In genomic region chr2:163716853-163717252, GRCm38 (mm10) we compare ENCODE assay signal across 8 mouse cellular contexts. TPM values are rescaled to one million over a fixed set of nuclear protein-coding genes. Genes with fewer than 3 reads are reported as not detected.
DNase-seq lines count a peak whose midpoint lies in the region; ATAC-seq and TF ChIP-seq lines count a peak whose summit lies in the region.

No protein-coding gene starts in this region.

- no peak for DNase-seq in forebrain, embryonic 11.5 days (ENCODE audit: low spot score)
- DNase-seq in forebrain, postnatal 0 days: no peak
- DNase-seq in midbrain, embryonic 11.5 days (ENCODE audit: low spot score, missing footprints): peak; percentile 85
- DNase-seq in limb, embryonic 10.5 days (ENCODE audit: low spot score): peak; percentile 52
- DNase-seq in thymus, postnatal 25 days: peak; percentile 38
- DNase-seq in spleen, postnatal 10 days (ENCODE audit: low spot score in 2 of 2): no peak
- DNase-seq in layer of hippocampus, adult 8-10 months (ENCODE audit: low spot score in 2 of 2): no peak

- peaks cover 8% of the 10 kb centered on the region; the same call in 1 of the 2 replicates for H3K4me1 ChIP-seq in forebrain, embryonic 11.5 days (replicated peaks; ENCODE audit: control insufficient read depth, insufficient read depth, low read length)
- no peaks in the 10 kb centered on the region; the same call in 1 of the 2 replicates for H3K4me1 ChIP-seq in forebrain, postnatal 0 days (ENCODE audit: insufficient read depth)
- peaks cover 8% of the 10 kb centered on the region; the same call in 1 of the 2 replicates for H3K4me1 ChIP-seq in midbrain, embryonic 11.5 days (ENCODE audit: control insufficient read depth, insufficient read depth, low read length)
- peaks cover 6% of the 10 kb centered on the region for H3K4me1 ChIP-seq in midbrain, embryonic 16.5 days (ENCODE audit: control insufficient read depth, insufficient read depth, low read length)
- peaks cover 30% of the 10 kb centered on the region for H3K4me1 ChIP-seq in limb, embryonic 10.5 days

- H3K9ac ChIP-seq in forebrain, embryonic 11.5 days (ENCODE audit: low read length): no peak overlapping the region
- no peak overlapping the region; the same call in 1 of the 2 replicates for H3K9ac ChIP-seq in forebrain, postnatal 0 days
- H3K9ac ChIP-seq in midbrain, embryonic 11.5 days (ENCODE audit: low read length): no peak overlapping the region
- H3K9ac ChIP-seq in midbrain, embryonic 16.5 days (ENCODE audit: low read depth, low read length): no peak overlapping the region

- no peak for TF ChIP-seq CTCF in forebrain, postnatal 0 days (IDR thresholded peaks at IDR 0.05; ENCODE audit: low read depth)

- H3K4me3 ChIP-seq in forebrain, embryonic 11.5 days (ENCODE audit: low read depth, low read length): no peak overlapping the region
- no peak overlapping the region for H3K4me3 ChIP-seq in forebrain, postnatal 0 days (ENCODE audit: low read depth, low read length)
- H3K4me3 ChIP-seq in midbrain, embryonic 11.5 days (ENCODE audit: low read depth, low read length): no peak overlapping the region
- no peak overlapping the region for H3K4me3 ChIP-seq in midbrain, embryonic 16.5 days (ENCODE audit: low read depth, low read length)
- no peak overlapping the region for H3K4me3 ChIP-seq in limb, embryonic 10.5 days

- H3K4me2 ChIP-seq in forebrain, embryonic 11.5 days (ENCODE audit: low read depth, low read length, severe bottlenecking): no peak overlapping the region
- no peak overlapping the region for H3K4me2 ChIP-seq in forebrain, postnatal 0 days (ENCODE audit: low read depth)
- no peak overlapping the region for H3K4me2 ChIP-seq in midbrain, embryonic 11.5 days
- H3K4me2 ChIP-seq in midbrain, embryonic 16.5 days (ENCODE audit: low read length): no peak overlapping the region

- ATAC-seq in forebrain, embryonic 11.5 days (replicated peaks; ENCODE audit: low FRiP score): no peak
- no peak for ATAC-seq in forebrain, postnatal 0 days
- peak; percentile 51; the same call in 1 of the 2 replicates for ATAC-seq in midbrain, embryonic 11.5 days (ENCODE audit: low FRiP score)
- ATAC-seq in midbrain, embryonic 16.5 days: no peak

- no peaks in the 10 kb centered on the region for H3K27me3 ChIP-seq in forebrain, embryonic 11.5 days (ENCODE audit: control insufficient read depth, insufficient read depth, low read length)
- H3K27me3 ChIP-seq in forebrain, postnatal 0 days (ENCODE audit: insufficient read depth, low read length): no peaks in the 10 kb centered on the region
- H3K27me3 ChIP-seq in midbrain, embryonic 11.5 days (ENCODE audit: control insufficient read depth, insufficient read depth, low read length): no peaks in the 10 kb centered on the region
- H3K27me3 ChIP-seq in midbrain, embryonic 16.5 days (ENCODE audit: control insufficient read depth, insufficient read depth, low read depth, low read length): no peaks in the 10 kb centered on the region
- no peaks in the 10 kb centered on the region for H3K27me3 ChIP-seq in limb, embryonic 10.5 days (ENCODE audit: low read depth, poor library complexity, severe bottlenecking)

- no peaks in the 10 kb centered on the region for H3K36me3 ChIP-seq in forebrain, embryonic 11.5 days (ENCODE audit: control insufficient read depth, insufficient read depth, low read length)
- H3K36me3 ChIP-seq in forebrain, postnatal 0 days (ENCODE audit: insufficient read depth): no peaks in the 10 kb centered on the region
- 0 out of 2 replicates have a peak, but pooled peaks cover 2% of the 10 kb centered on the region for H3K36me3 ChIP-seq in midbrain, embryonic 11.5 days (ENCODE audit: control insufficient read depth, insufficient read depth, low read length)
- H3K36me3 ChIP-seq in midbrain, embryonic 16.5 days (ENCODE audit: control insufficient read depth, insufficient read depth, low read length): no peaks in the 10 kb centered on the region
- peaks cover 21% of the 10 kb centered on the region for H3K36me3 ChIP-seq in limb, embryonic 10.5 days

- H3K27ac ChIP-seq in forebrain, embryonic 11.5 days (ENCODE audit: low read depth, low read length): peak overlapping the region; percentile 46
- H3K27ac ChIP-seq in forebrain, postnatal 0 days (ENCODE audit: low read depth, low read length): no peak overlapping the region
- H3K27ac ChIP-seq in midbrain, embryonic 11.5 days (ENCODE audit: low read depth, low read length): peak overlapping the region; percentile 48; the same call in 1 of the 2 replicates
- no peak overlapping the region for H3K27ac ChIP-seq in midbrain, embryonic 16.5 days (ENCODE audit: low read length)
- peak overlapping the region; percentile 65 for H3K27ac ChIP-seq in limb, embryonic 10.5 days

- no peaks in the 10 kb centered on the region for H3K9me3 ChIP-seq in forebrain, embryonic 11.5 days (ENCODE audit: control insufficient read depth, low read length)
- no peaks in the 10 kb centered on the region for H3K9me3 ChIP-seq in forebrain, postnatal 0 days (ENCODE audit: low read length)
- no peaks in the 10 kb centered on the region for H3K9me3 ChIP-seq in midbrain, embryonic 11.5 days (ENCODE audit: control insufficient read depth, low read length)
- H3K9me3 ChIP-seq in midbrain, embryonic 16.5 days (replicated peaks; ENCODE audit: control insufficient read depth, low read length, poor library complexity, severe bottlenecking): no peaks in the 10 kb centered on the region
- H3K9me3 ChIP-seq in limb, embryonic 10.5 days (replicated peaks): no peaks in the 10 kb centered on the region

- 8% methylated on average over 6 of the region's 6 CpGs for WGBS in forebrain, embryonic 11.5 days
- 10% methylated on average over 6 of the region's 6 CpGs for WGBS in forebrain, postnatal 0 days
- WGBS in midbrain, embryonic 11.5 days: 20% methylated on average over 6 of the region's 6 CpGs
- WGBS in midbrain, embryonic 16.5 days: 10% methylated on average over 6 of the region's 6 CpGs
- 11% methylated on average over 6 of the region's 6 CpGs for WGBS in limb, embryonic 10.5 days

RNA-seq across cellular contexts. Expression of gene Ada, which starts 33.2 kb away (rescaled TPM):
- 8.1 and 10.1 TPM in 2 replicates for polyA plus RNA-seq in forebrain, embryonic 11.5 days (2014; fragmentation: Nextera tagmentation; extraction: Ambion mirVana)
- 4.3 and 6.2 TPM in 2 replicates for total RNA-seq in forebrain, postnatal 0 days (2014; rRNA removed)
- 4.6 and 5.4 TPM in 2 replicates for polyA plus RNA-seq in forebrain, postnatal 0 days (2015; fragmentation: Nextera tagmentation; extraction: Ambion mirVana)
- 5.6 and 6.1 TPM in 2 replicates for polyA plus RNA-seq in midbrain, embryonic 11.5 days (2014; fragmentation: Nextera tagmentation; extraction: Ambion mirVana)
- polyA plus RNA-seq in midbrain, embryonic 16.5 days (2015; fragmentation: Nextera tagmentation; extraction: Ambion mirVana): 4.0 and 4.4 TPM in 2 replicates
- polyA plus RNA-seq in limb, embryonic 10.5 days (2016; fragmentation: Nextera tagmentation; extraction: Ambion mirVana): 12.2 and 13.8 TPM in 2 replicates
- total RNA-seq in layer of hippocampus, adult 8-10 months (2022): 1 to 10 TPM in 3 of 4 experiments, under 1 TPM in 1; 0.73 to 1.6 (median 1.5) TPM

RNA-seq across cellular contexts. Expression of gene Pkig, which starts 58.7 kb away (rescaled TPM):
- 189 and 193 TPM in 2 replicates for polyA plus RNA-seq in forebrain, embryonic 11.5 days (2014; fragmentation: Nextera tagmentation; extraction: Ambion mirVana)
- total RNA-seq in forebrain, postnatal 0 days (2014; rRNA removed): 114 and 138 TPM in 2 replicates
- polyA plus RNA-seq in forebrain, postnatal 0 days (2015; fragmentation: Nextera tagmentation; extraction: Ambion mirVana): 211 and 214 TPM in 2 replicates
- polyA plus RNA-seq in midbrain, embryonic 11.5 days (2014; fragmentation: Nextera tagmentation; extraction: Ambion mirVana): 153 and 162 TPM in 2 replicates
- 134 TPM in 2 replicates for polyA plus RNA-seq in midbrain, embryonic 16.5 days (2015; fragmentation: Nextera tagmentation; extraction: Ambion mirVana)
- 191 and 204 TPM in 2 replicates for polyA plus RNA-seq in limb, embryonic 10.5 days (2016; fragmentation: Nextera tagmentation; extraction: Ambion mirVana)
- 10 to 100 TPM; 67.0 to 98.4 (median 83.6) TPM for total RNA-seq in layer of hippocampus, adult 8-10 months (2022)

Comparison
In these comparisons a context has a peak if more than half of its experiments do, and no peak if none do; other contexts are left out.
1. H3K27ac ChIP-seq: peak in forebrain, embryonic 11.5 days (single experiment), midbrain, embryonic 11.5 days (single experiment) and limb, embryonic 10.5 days (single experiment); none in forebrain, postnatal 0 days (single experiment) and midbrain, embryonic 16.5 days (single experiment).
2. DNase-seq: peak in midbrain, embryonic 11.5 days (single experiment), limb, embryonic 10.5 days (single experiment) and thymus, postnatal 25 days (single experiment); none in forebrain, embryonic 11.5 days (single experiment), forebrain, postnatal 0 days (single experiment), spleen, postnatal 10 days (0 of 2) and layer of hippocampus, adult 8-10 months (0 of 2).